Mouse (Mus musculus) neural tube, embryonic 11.5 days (tissue): ENCODE results near the gene Zc3h4. TPM values are rescaled to one million over a fixed set of nuclear protein-coding genes. Genes with fewer than 3 reads are reported as not detected.
A peak's percentile ranks its signal among the peaks of the same experiment; 100 is the strongest.

Experiments
- ATAC-seq: fragments of 200-750 bp; cut with Nextera tagmentation; 2 replicates; pipeline ENCODE4 v1.8.0; 2017; ENCODE audit warnings: moderate number of reproducible peaks, mild to moderate bottlenecking, moderate TSS enrichment, moderate library complexity; ENCODE audit not compliant: insufficient read depth, low FRiP score, low TSS enrichment
- DNase-seq: peaks from one replicate; pipeline ENCODE4 v3.0.0-alpha.2; 2015; ENCODE audit warnings: low spot score
- H3K27ac ChIP-seq: fragments of 300-500 bp; sonication (generic); 2 replicates; pipeline ENCODE4 v1.5.1; 2014; ENCODE audit warnings: low read depth, mild to moderate bottlenecking, low read length
- H3K27me3 ChIP-seq: fragments of 300-500 bp; sonication (generic); 2 replicates; pipeline ENCODE4 v1.6.1; 2014; ENCODE audit warnings: mild to moderate bottlenecking, low read length, mixed read lengths; ENCODE audit not compliant: control insufficient read depth, insufficient read depth
- H3K36me3 ChIP-seq: fragments of 300-500 bp; sonication (generic); 2 replicates; pipeline ENCODE4 v1.6.1; 2014; ENCODE audit warnings: mild to moderate bottlenecking, low read length, moderate library complexity, mixed read lengths; ENCODE audit not compliant: control insufficient read depth, insufficient read depth
- H3K4me1 ChIP-seq: fragments of 300-500 bp; sonication (generic); 2 replicates; pipeline ENCODE4 v1.6.1; 2014; ENCODE audit warnings: low read length, mixed read lengths; ENCODE audit not compliant: control insufficient read depth, insufficient read depth
- H3K4me2 ChIP-seq: fragments of 300-500 bp; sonication (generic); 2 replicates; pipeline ENCODE4 v1.6.1; 2014; ENCODE audit warnings: low read depth, mild to moderate bottlenecking, moderate library complexity
- H3K4me3 ChIP-seq: fragments of 300-500 bp; sonication (generic); 2 replicates; pipeline ENCODE4 v1.5.1; 2014; ENCODE audit warnings: low read depth, low read length
- H3K9ac ChIP-seq: fragments of 300-500 bp; sonication (generic); 2 replicates; pipeline ENCODE4 v1.6.1; 2014; ENCODE audit warnings: mild to moderate bottlenecking, low read length
- H3K9me3 ChIP-seq: fragments of 300-500 bp; sonication (generic); 2 replicates; pipeline ENCODE4 v1.6.1; 2016; ENCODE audit warnings: low read length; ENCODE audit not compliant: control insufficient read depth
- WGBS: fragments of 180-500 bp; shearing (Covaris S2); extraction: QIAGEN DNeasy Blood & Tissue Kit; methylation state at CpG from one replicate; pipeline ENCODE4 v1.1.7; 2014; 5-methylcytosine and 5-hydroxymethylcytosine counted together
- polyA plus RNA-seq: library from polyadenylated mRNA; unstranded; fragments of >200 nt; fragmentation: Nextera tagmentation; extraction: Ambion mirVana; gene quantifications from 2 replicates; pipeline ENCODE4 v1.2.1, GENCODE M21; 2014

Zc3h4 gene
- polyA plus RNA-seq, 1 experiment from 2014 or later, result 17.3 TPM

DNA sequence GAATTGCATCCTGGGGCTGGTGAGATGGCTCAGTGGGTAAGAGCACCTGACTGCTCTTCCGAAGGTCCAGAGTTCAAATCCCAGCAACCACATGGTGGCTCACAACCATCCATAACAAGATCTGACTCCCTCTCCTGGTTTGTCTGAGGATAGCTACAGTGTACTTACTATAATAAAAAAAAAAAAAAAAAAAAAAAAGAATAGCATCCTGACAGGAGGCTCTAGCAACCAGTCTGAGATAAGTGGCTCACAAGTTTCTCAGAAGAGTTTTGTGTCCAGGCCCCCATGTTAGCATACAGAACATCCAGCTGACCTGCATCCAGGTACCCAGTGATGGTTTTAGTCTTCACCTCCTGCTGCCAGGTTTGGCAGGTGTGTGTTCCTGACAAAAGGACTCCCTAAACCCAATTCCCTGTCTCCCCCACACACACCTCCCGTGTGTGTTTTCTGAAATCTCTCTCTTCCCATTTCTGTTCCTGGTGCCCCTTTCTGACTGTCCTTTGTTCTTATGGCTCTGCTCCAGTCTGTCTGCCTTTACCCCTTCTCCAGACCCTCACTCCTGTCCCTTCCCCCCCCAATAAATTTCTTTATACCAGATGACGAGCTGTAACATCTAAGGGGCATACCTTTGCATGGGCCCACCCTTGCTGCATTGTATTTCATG is 2.2 kb upstream of the Zc3h4 start:
- 56% methylated on average over 3 of the region's 3 CpGs for WGBS
- Histone ChIP-seq H3K4me2 (peak overlapping the region; percentile 96), H3K36me3 (no peaks in the 10 kb centered on the region), H3K27me3 (no peaks in the 10 kb centered on the region), H3K27ac (peak overlapping the region; percentile 100; the same call in 1 of the 2 replicates), H3K9ac (peak overlapping the region; percentile 50), H3K4me1 (no peaks in the 10 kb centered on the region), H3K9me3 (no peaks in the 10 kb centered on the region), H3K4me3 (peak overlapping the region; percentile 86)
- ATAC-seq (no peak), DNase-seq (no peak)

DNA sequence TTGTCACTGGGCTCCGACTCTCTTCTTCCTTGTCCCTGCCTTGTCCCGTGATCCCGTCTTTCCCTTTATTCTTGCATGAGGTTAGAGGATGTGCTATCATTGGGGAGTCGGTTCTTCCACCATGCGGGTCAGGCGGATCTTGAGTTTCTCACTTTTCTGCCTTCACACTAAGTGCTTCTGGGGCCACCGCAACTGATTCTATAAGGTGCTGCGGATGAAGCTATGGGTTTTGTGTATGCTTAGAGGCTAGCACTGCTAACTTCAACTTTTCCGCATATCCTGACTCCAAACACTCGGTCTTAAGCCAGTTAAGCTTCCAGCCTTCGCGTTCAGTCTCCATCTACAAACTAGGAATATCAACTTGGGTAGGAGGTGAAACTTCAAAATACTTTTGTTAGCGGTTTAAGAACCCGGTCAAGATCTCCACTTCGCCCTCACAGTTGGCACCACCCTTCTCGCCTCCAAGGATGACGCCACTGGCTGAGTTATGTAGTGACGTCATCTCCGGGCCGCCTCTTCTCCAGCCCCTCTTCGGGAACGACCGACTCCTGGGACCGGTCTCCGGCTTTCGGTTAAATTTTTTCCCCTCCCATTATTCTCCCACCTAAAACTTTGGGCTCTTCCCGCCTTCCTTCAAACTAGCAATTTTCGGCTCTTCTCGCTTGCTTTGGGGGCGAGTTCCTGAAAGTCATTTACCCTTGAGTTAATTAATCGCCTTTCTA is 1.5 kb upstream of the Zc3h4 start:
- Histone ChIP-seq H3K9ac (peak overlapping the region; percentile 50), H3K4me3 (peak overlapping the region; percentile 86), H3K27ac (peak overlapping the region; percentile 100), H3K27me3 (no peaks in the 10 kb centered on the region), H3K9me3 (no peaks in the 10 kb centered on the region), H3K36me3 (no peaks in the 10 kb centered on the region), H3K4me1 (no peaks in the 10 kb centered on the region), H3K4me2 (peak overlapping the region; percentile 96)
- 2% methylated on average over 31 of the region's 31 CpGs for WGBS
- peak; percentile 78 for ATAC-seq
- peak; percentile 93 for DNase-seq

DNA sequence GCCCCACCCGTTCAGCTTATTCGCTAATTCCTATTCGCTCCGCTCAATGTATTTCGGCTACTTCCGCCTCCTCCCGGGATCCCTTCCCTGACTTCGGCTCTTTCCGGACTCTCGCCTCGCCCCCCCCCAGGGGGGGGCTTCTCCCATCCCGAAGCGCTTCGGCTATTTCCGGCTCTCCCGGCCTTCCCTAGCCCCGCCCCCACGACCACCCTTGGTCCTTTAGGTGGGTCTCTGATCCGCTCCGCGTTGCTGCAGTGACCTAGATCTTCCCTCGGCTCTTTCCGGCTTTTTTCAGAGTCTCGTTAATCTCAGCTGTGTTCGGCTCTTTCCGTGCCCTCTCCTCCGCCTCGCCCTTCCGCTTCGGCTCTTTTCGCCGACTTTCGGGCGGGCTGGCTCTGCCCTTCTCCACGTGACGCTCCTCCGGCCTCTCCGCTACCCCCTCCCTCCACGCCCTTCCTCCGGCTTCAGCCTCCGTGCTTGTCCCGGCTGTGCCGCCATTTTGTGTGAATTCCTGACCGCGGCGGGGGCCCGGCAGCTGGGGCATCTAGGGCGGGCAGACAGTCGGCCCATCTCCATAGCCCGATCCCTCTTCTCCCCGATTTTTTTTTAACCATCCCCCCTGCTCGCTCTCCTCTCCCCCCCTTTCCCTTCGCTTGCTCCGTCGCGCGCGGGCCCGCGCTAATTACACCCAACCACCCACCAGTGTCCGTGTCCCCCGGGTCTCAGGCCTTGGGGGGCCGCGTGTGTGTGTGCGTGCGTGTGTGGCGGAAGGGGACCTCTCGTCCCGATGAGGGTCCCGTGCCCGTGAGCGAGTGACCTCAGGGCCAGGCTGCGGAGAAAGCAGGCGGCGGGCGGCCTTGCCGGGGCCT is 656 bp upstream of the Zc3h4 start:
- no peaks in the 10 kb centered on the region for H3K9me3 ChIP-seq
- DNase-seq (peak; percentile 100), ATAC-seq (peak; percentile 89)
- H3K4me2 ChIP-seq, result peak overlapping the region; percentile 96
- H3K27me3 ChIP-seq, result no peaks in the 10 kb centered on the region
- peak overlapping the region; percentile 100 for H3K9ac ChIP-seq
- WGBS, result under 1% methylated on average over 76 of the region's 77 CpGs
- H3K36me3 ChIP-seq, result no peaks in the 10 kb centered on the region
- 0 out of 2 replicates have a peak, but pooled peaks cover 5% of the 10 kb centered on the region for H3K4me1 ChIP-seq
- H3K27ac ChIP-seq, result peak overlapping the region; percentile 100
- H3K4me3 ChIP-seq, result peak overlapping the region; percentile 86

DNA sequence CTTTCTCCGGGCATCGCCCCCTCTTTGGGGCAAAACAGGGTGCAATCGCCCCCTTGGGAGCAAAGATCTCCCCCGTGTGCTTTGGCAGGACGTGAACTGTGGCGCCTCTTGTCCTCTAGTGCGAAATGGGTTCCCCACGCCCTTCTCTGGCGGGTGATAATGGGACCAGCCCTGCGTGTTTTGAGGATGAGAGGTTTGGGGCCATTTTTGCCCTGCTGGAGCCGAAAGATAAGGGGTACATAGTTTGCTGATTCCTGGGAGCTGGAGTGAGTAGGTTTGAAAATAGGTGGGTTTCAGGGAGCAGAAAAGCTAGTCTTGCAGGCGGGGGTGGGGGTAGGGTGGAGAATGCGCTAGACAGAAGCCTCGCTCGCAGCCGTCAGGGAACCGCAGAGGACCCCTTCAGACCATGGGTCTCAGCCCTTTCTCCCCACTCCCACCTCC is 1.3 kb downstream of the Zc3h4 start:
- ATAC-seq (no peak), DNase-seq (peak; percentile 51)
- H3K9ac ChIP-seq, result peak overlapping the region; percentile 100
- H3K4me2 ChIP-seq, result peak overlapping the region; percentile 96
- under 1% methylated on average over 17 of the region's 17 CpGs for WGBS
- H3K27ac ChIP-seq, result peak overlapping the region; percentile 100
- H3K4me1 ChIP-seq, result peaks cover 9% of the 10 kb centered on the region; the same call in 1 of the 2 replicates
- H3K4me3 ChIP-seq, result peak overlapping the region; percentile 86
- no peaks in the 10 kb centered on the region for H3K27me3 ChIP-seq
- H3K9me3 ChIP-seq, result no peaks in the 10 kb centered on the region
- no peaks in the 10 kb centered on the region for H3K36me3 ChIP-seq

DNA sequence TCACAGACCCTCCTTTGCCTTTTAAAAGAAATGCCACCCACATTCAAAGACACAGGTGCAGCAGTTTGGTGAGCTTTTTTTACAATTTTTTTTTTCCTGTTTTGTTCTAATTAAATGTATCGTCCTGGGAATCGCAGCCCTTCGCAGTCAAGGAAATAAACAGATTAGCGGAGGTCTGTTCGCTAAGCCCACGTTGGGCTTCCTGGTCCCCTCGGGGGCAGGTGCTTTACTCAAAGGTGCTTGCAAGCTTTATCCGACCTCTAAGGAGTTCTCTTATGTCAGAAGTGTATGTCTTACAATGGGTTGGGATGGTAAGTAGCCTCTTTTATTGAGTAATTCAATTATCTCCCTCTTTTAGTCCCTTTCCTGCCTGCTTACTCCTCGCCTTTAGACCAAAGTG is 1.7 kb downstream of the Zc3h4 start:
- WGBS, result 4% methylated on average over 9 of the region's 9 CpGs
- ATAC-seq, result no peak
- peak overlapping the region; percentile 96 for H3K4me2 ChIP-seq
- H3K27ac ChIP-seq, result peak overlapping the region; percentile 100
- DNase-seq, result no peak
- no peaks in the 10 kb centered on the region for H3K36me3 ChIP-seq
- no peaks in the 10 kb centered on the region for H3K9me3 ChIP-seq
- peak overlapping the region; percentile 100 for H3K9ac ChIP-seq
- H3K27me3 ChIP-seq, result no peaks in the 10 kb centered on the region
- peaks cover 9% of the 10 kb centered on the region; the same call in 1 of the 2 replicates for H3K4me1 ChIP-seq
- H3K4me3 ChIP-seq, result peak overlapping the region; percentile 86

DNA sequence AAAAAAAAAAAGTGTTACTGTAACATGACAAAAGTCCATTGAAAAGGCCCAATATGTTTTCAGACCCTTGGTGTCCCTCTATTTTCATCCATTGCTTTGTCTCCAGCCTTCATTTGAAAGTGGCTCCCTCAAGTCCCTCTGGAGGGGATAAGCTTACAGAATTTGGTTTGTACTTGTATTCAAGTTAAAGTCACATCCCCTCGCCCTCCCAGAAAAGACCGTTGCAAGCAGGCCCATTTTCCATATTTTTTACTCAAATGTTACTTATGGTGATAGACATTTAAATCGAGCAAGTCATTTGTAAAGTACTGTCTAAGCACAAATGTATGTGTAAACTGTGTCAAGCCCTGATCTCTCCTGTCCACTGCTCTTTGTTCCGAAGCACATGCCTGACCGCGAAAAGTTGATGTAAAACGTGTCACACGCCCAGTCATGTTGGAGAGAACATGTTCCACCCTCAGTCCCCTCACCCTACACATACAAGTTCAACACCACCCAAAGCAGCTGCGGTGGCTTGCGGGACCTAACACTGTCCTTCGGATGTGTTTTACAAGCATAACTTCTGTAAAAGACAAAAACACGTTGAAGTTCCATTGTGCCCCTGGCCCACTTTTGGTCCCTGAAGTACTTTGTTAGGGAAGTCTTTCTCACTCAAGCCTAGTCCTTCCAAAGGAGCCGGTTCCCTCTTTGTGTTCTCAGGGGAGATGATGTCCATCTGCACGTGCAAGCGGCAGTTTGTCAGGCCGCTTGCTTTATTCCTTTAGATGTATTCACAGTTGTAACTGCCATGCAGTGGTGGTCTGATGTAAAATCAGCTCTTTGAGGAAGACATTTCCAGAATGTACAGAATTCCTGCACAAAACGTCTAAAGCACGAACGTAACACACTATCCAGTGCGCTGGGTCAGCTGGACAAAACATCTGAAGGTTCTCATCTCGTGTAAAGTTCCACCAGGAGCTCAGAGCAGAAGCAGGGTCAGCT is 2.5 kb downstream of the Zc3h4 start:
- ATAC-seq, result no peak

DNA sequence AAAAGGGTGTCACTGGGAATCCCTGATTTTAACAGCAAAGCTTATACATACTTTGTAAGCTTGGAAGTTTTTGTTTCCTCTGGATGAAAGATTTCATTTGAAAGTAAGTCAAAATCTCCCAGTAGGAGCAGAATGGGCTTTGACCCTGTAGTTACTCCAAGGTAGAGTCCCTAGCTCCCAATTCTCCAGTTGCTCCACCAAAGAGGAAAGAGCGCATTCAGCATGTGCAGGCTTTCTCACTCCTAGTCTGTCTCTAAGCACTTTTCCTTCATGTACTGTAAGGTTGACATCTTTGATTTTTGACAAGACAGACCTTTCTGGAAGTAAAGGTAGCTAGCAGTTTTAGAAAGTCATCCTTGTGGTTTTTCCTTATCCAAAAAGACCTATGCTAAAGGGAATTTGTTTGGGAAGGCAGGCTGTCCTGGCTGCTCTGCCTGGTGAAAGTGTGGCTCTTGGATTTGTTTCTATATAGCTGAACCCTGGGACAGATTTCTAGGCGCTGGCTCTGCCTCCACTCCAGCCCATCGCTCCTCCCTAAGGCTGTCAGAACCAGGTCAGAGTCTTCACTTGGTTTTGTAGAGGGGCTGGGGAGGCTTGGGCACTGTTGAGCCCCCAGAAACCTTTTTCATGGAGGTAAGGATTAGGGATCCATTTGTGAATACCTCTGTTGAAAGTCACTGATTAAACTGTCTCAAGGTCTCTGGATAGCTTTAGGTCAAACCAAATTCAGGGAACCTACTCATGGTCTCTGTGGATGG is 3.8 kb downstream of the Zc3h4 start:
- Histone ChIP-seq H3K9ac (peak overlapping the region; percentile 33; the same call in 1 of the 2 replicates), H3K27me3 (no peaks in the 10 kb centered on the region), H3K4me1 (peaks cover 9% of the 10 kb centered on the region; the same call in 1 of the 2 replicates), H3K27ac (peak overlapping the region; percentile 46), H3K36me3 (no peaks in the 10 kb centered on the region), H3K9me3 (no peaks in the 10 kb centered on the region), H3K4me3 (no peak overlapping the region), H3K4me2 (peak overlapping the region; percentile 6; the same call in 1 of the 2 replicates)
- DNase-seq (no peak), ATAC-seq (no peak)
- WGBS, result 95% methylated on average over 3 of the region's 3 CpGs

More for the DNA sequence above, 2.5 kb downstream of the Zc3h4 start:
- no peaks in the 10 kb centered on the region for H3K36me3 ChIP-seq
- peak overlapping the region; percentile 86 for H3K4me3 ChIP-seq
- H3K27ac ChIP-seq, result peak overlapping the region; percentile 100
- no peaks in the 10 kb centered on the region for H3K27me3 ChIP-seq
- peak overlapping the region; percentile 96 for H3K4me2 ChIP-seq
- H3K9ac ChIP-seq, result peak overlapping the region; percentile 100
- 44% methylated on average over 21 of the region's 21 CpGs for WGBS
- DNase-seq, result peak; percentile 52
- no peaks in the 10 kb centered on the region for H3K9me3 ChIP-seq
- peaks cover 9% of the 10 kb centered on the region; the same call in 1 of the 2 replicates for H3K4me1 ChIP-seq
